Mouse (Mus musculus): ENCODE measurements at regions not wholly inside any gene's neighbourhood (a gene's known extent, or its start where the extent isn't known, plus 50 kb on each side); places are given as distances from the start of the nearest gene placed in this dataset.

DNA sequence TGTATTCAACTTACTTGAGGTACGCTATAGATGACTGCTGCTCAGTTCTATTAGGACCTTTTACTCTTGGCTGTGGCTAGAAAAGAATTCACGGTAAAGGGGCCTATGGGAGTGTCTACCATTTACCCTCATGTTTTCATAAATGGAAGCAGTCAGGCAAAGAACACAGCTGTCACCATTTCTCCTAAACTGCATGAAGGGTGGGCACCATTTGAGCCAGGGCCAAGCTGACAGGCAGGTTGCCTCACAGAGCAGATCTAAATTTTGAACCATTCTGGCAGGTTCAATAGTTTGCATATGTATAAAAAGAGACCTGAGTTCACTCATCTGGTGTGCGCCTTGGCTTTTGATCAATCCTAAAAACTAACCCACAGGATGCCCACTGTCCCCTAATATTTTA, 410.3 kb downstream of the Rwdd3 start:
- DNase-seq (ENCODE audit: low read depth, low spot score), result no peak

GRCm38 (mm10) chr3:120748513-120748912, 423.0 kb downstream of the Rwdd3 start:
- DNase-seq (ENCODE audit: low read depth, low spot score), result no peak

DNA sequence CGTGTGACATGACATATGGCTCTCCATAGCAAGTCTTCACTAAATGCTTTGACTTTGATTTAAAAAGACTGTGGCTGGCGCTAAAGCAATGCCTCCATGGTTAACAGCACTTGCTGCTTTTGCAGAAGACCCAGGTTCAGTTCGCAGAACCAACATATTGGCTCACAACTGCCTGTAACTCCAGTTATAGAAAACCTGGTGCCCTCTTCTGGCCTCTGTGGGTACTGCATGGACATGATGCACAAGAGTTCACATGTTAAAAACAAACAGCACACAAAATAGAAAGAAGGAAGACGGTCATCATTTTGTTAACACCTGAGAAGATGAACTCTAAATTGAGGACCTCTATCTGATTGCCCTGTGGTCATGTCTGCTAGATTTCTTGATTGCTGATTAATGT, 423.8 kb downstream of the Rwdd3 start:
- peak; percentile 63 for DNase-seq (ENCODE audit: low read depth, low spot score)

DNA sequence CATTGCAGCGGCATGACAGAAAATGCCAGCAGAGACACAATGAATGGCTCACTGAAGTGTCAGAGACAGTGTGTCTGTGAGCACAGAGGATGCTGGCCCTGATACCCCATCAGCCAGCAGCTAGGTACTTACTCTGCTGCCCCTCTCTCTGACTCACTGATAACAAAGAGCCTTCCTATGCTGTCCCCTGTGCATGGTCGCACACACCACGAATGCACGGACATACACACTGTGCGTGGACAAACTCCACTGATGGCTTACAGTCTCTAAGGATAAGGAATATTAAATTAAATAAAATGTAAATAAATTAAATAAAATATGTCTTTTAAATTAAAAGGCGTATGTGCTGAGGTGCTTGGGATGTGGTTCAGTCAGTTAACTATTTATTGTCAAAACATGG, 438.2 kb downstream of the Rwdd3 start:
- no peak for DNase-seq (ENCODE audit: low read depth, low spot score)

DNA sequence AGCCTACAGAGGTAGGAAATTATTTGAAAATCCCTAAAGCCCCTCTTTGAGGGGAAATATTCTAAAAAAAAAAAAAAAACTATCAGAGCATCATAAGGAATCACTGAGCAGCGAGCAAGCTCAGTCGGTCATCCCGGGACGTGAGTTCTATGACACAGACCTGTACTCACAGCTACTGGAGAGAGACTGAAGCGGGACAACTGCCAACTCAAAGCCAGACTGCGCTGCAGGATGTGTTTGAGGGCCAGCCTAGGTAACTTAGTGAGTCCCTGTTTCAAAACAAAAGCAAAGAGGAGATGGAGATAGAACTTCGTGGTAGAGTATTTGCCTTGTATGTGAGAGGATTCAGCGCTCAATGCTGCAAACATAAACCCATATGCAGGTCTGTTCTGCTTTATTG, 439.1 kb downstream of the Rwdd3 start:
- DNase-seq (ENCODE audit: low read depth, low spot score), result no peak

DNA sequence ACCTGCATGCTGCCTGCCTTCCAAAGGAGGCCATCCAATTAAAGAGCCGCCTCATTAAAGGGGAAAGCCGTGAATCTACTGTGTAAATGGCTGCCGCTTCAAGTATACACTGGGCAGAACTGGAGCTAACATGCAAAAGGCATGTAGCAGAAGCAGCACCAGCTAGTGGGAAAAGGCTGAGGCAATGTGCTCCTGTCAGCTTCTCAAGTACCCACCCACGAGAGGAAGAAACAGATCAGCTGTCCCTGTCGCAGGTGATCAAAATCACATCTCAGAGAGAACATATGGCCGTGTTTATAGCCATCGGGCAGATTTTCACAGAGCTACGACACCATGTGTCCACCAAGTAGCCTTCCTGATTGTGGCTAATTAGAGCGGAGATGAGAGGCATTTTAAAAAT, 440.2 kb downstream of the Rwdd3 start:
- no peak for DNase-seq (ENCODE audit: low read depth, low spot score)

GRCm38 (mm10) chr3:120730225-120730624, 441.3 kb downstream of the Rwdd3 start:
- no peak for DNase-seq (ENCODE audit: low read depth, low spot score)

GRCm38 (mm10) chr3:120729671-120730070, 441.8 kb downstream of the Rwdd3 start:
- no peak for DNase-seq (ENCODE audit: low read depth, low spot score)

GRCm38 (mm10) chr3:120685227-120685626, 486.3 kb downstream of the Rwdd3 start:
- DNase-seq (ENCODE audit: low read depth, low spot score), result no peak

DNA sequence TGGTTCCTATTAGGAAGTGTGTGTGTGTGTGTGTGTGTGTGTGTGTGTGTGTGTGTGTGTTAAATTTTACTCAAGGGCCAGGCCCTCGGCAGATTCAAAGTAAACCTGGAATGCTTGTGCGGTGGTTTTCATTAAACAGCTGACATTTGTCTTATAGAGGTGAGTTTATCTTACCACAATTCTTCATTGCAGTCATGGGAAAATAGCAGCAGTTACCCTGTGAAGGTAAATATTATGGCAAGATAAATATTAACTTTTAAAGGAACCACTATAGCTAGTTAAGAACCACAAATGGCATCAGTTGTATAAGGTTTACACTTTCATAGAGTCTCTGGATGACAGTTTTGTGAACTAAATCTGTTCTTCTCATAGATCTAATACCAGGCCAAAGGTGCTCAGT, 495.6 kb downstream of the Rwdd3 start:
- DNase-seq (ENCODE audit: low read depth, low spot score), result no peak

GRCm38 (mm10) chr3:120668654-120669053, 502.8 kb downstream of the Rwdd3 start:
- DNase-seq (ENCODE audit: low read depth, low spot score), result peak; percentile 49

GRCm38 (mm10) chr3:120662521-120662920, 509.0 kb downstream of the Rwdd3 start:
- DNase-seq (ENCODE audit: low read depth, low spot score), result no peak

DNA sequence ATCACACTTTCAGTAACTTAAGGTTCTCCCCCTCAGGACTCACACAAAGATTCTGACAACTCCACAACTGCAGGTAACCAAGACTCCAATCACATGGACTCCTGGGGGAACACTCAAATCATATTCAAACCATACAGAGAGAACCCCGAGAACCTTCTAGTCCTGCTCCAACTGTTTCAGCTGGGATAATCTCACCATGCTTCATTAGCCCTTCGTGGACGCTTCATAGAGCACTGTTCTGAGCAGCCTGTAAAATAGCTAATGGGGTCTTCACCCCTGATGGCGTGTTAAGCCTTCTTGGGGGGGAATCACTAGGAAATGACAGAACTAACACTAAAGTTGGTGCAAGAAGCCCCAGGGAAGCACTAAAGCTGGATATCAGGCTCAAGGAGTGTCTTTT, 510.7 kb downstream of the Rwdd3 start:
- DNase-seq (ENCODE audit: low read depth, low spot score), result no peak

GRCm38 (mm10) chr3:120649047-120649868, 522.2 kb downstream of the Rwdd3 start:
- no peak for DNase-seq (ENCODE audit: low read depth, low spot score)

DNA sequence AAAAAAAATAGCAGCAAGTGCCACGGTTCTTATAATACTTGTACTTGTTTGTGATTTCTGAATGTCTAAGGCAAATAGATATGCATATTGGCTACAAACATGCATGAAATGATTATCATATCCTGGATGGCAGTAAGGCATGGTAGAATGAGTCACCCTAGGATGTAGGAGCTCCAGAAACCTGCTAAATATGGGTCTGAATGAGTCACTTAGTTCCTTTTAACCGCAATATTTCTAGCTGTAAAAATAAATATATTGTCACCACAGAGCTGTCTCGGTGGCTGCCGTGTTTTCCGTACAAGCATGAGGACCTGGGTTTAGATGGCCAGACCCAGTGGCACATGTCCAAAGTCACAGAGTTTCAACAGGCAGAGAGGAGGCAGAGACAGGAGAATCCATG, 523.1 kb downstream of the Rwdd3 start:
- no peak for DNase-seq (ENCODE audit: low read depth, low spot score)

DNA sequence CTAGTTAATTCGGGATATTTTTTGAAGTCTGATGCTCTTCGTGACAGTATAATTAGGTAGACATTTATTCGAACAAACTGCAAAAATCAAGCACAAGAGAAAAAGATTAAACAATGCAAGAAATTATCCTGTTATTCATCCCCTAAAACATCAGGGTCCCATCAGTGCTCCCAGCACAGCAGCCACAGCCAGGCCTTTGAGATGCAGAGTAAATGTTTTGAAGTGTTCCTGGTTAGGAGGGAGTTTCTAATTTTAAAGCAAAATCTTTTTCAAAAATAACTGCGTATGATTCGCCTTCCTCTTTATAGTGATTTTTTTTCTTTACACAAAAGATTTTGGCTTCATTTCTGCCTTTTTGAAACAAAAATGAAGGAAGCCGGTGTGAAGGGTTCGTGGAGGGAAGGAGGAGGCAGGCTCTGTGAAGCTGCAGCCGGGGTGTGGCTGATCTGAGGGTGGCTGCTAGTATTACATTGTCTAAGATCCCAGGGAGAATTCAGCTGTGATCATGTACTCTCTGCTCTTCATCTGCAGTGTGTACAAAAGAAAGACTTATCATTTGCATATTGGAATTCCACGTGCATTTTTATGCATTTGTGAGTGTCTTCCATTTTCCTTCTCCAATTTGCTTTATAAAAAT, 534.7 kb downstream of the Rwdd3 start:
- no peak for DNase-seq (ENCODE audit: low read depth, low spot score)

DNA sequence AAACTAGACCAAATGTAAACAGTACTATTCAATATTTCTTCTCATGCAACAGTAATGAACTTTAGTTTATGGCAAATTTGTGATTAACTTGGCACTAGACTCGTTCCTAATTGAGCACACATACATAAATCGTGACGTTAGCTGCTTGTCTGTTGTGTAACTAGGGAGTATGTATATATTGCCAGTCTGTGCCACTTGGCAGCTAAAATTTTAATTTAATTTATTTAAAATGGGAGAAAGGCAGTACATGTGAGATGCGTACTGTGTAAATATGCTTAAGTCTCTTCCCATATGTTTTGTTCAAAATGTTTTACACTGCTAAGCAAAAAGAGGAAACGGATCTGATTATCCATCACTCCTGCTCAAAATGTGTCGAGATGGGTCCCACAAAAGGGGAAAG, 553.1 kb downstream of the Rwdd3 start:
- no peak for DNase-seq (ENCODE audit: low read depth, low spot score)

DNA sequence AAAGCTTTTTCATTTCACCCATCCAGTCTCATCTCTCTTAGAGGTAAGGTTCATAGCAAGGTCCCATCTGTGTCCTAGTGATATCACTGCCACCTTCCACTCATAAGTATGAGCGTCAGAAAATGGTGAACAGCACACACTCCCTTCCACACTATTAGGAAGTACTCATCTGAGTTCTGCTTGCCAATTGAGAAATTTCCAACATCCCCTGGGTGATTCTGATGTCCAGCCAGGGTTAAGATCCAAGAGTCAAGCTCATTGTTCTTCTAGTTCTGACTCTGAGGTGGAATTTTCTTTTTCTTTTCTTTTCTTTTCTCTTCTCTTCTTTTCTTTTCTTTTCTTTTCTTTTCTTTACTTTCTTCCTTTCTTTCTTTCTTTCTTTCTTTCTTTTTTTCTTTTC, 577.3 kb downstream of the Rwdd3 start:
- DNase-seq (ENCODE audit: low read depth, low spot score), result no peak

GRCm38 (mm10) chr3:120591183-120591582, 580.3 kb downstream of the Rwdd3 start:
- no peak for DNase-seq (ENCODE audit: low read depth, low spot score)

- no peak for DNase-seq (ENCODE audit: low read depth, low spot score)
Observed at GRCm38 (mm10) chr3:120570806-120571425, 600.6 kb downstream of the Rwdd3 start.

DNA sequence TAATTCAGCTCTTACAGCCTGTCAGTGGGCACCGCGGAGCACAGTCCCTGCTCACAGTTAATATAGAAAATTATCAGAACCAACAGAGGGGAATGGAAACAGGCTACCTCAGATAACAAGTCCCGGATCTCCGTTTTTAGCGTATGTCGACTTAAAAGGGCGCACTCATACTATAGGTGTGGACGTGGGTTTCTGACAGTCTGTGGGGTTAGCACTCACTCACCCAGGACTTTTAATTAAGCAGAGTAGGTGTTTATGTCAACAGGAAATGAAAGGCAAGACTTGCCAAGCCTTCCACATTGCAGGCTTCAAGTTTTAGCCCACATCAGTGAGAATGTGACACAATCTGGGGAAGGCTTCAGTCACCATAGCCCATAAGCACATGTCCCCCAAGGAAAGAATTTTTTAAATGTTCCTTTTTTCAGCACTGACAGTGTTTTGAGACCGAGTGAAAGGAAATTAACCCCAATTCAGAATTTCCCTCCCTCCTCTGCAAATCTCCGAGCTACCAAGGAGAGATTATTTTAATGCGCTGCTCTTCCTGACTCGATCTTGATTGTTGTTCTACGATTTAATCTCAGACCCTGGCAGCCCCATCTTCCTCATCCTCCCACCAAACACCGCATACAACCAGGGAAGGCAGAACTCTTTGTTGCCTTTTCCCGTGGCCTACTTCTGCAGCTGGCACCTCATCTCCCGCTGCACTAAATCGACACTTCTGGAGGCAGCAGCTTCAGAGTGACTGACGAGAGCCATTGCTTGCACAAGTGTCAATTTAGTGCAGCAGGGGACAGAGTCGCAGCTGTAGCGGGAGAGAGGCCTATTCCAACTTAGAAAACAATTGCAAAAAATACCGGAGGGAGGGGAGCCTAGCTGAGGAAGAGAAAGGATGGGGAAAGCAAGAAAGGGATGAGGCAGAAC, 629.7 kb downstream of the Rwdd3 start:
- DNase-seq (ENCODE audit: low read depth, low spot score), result no peak

GRCm38 (mm10) chr3:120533901-120534300, 637.6 kb downstream of the Rwdd3 start:
- DNase-seq (ENCODE audit: low read depth, low spot score), result no peak

Data from R1 (cell line).